Mouse (Mus musculus) spleen, adult 18-20 months (tissue): ENCODE measurements around the gene Arcn1.

ENCODE experiments used
- DNase-seq, 2 experiments: peaks; one replicate each; pipeline ENCODE4 v3.0.0; 2022; ENCODE audit warnings: mixed read lengths in 2 of 2

Arcn1 gene

GRCm38 (mm10) chr9:44740663-44741192, 26.9 kb downstream of the Arcn1 start:
- no peak for DNase-seq

GRCm38 (mm10) chr9:44737240-44737949, 30.2 kb downstream of the Arcn1 start:
- no peak for DNase-seq

- DNase-seq = no peak
Measured at GRCm38 (mm10) chr9:44736301-44736700, 31.3 kb downstream of the Arcn1 start.

GRCm38 (mm10) chr9:44735886-44736285, 31.8 kb downstream of the Arcn1 start:
- no peak for DNase-seq

- DNase-seq = peak in 1 of 2 experiments; percentile 56
Measured at GRCm38 (mm10) chr9:44734524-44735494, 32.8 kb downstream of the Arcn1 start, which contains the start of gene Phldb1. Gene Phldb1, minus strand, starts transcription at chr9:44735198.

GRCm38 (mm10) chr9:44733671-44734523, 33.7 kb downstream of the Arcn1 start:
- peak in 1 of 2 experiments; percentile 37 for DNase-seq

- no peak for DNase-seq
Measured at GRCm38 (mm10) chr9:44732921-44733530, 34.6 kb downstream of the Arcn1 start.

GRCm38 (mm10) chr9:44732130-44732549, 35.5 kb downstream of the Arcn1 start:
- DNase-seq = no peak

- no peak for DNase-seq
Measured at GRCm38 (mm10) chr9:44727441-44727840, 40.2 kb downstream of the Arcn1 start.

GRCm38 (mm10) chr9:44726431-44727146, 41.1 kb downstream of the Arcn1 start:
- no peak for DNase-seq

- no peak for DNase-seq
Measured at GRCm38 (mm10) chr9:44724665-44725064, 43.0 kb downstream of the Arcn1 start.

GRCm38 (mm10) chr9:44724223-44724622, 43.4 kb downstream of the Arcn1 start:
- no peak for DNase-seq

GRCm38 (mm10) chr9:44723521-44724041, 44.1 kb downstream of the Arcn1 start:
- DNase-seq = no peak

GRCm38 (mm10) chr9:44723008-44723407, 44.6 kb downstream of the Arcn1 start:
- DNase-seq = no peak

GRCm38 (mm10) chr9:44722575-44722974, 45.1 kb downstream of the Arcn1 start:
- DNase-seq = no peak

- DNase-seq = no peak
Measured at GRCm38 (mm10) chr9:44721877-44722186, 45.8 kb downstream of the Arcn1 start.

- peak; percentile 29 to 43 for DNase-seq
Measured at GRCm38 (mm10) chr9:44721154-44721876, 46.3 kb downstream of the Arcn1 start.

- no peak for DNase-seq
Measured at GRCm38 (mm10) chr9:44720358-44721153, 47.1 kb downstream of the Arcn1 start.

GRCm38 (mm10) chr9:44719632-44720357, 47.9 kb downstream of the Arcn1 start:
- DNase-seq = no peak
